Mouse (Mus musculus) gonadal fat pad, adult 2 months (tissue): ENCODE measurements around the gene Kif23. TPM values are rescaled to one million over a fixed set of nuclear protein-coding genes. Genes with fewer than 3 reads are reported as not detected.

ENCODE experiments used
- polyA plus RNA-seq: library from polyadenylated mRNA; depleted of rRNA; stranded (reverse); fragments of >200 nt; gene quantifications from 2 replicates; pipeline ENCODE4 v1.2.3, GENCODE M21; 2012; rRNA removed

Gene Kif23
- polyA plus RNA-seq, 1 experiment: 0.92 TPM

Other genes starting within 250 kb of the Kif23 start
- gene Rplp1, start 32.2 kb downstream of the Kif23 start, polyA plus RNA-seq: 5,115 and 7,011 TPM in 2 replicates
- 15.9 and 21.1 TPM in 2 replicates for gene Paqr5, start 80.1 kb upstream of the Kif23 start, polyA plus RNA-seq
- gene Glce, start 175.9 kb upstream of the Kif23 start, polyA plus RNA-seq: 6.8 and 9.4 TPM in 2 replicates